Mouse (Mus musculus) left cerebral cortex, postnatal 14 days (tissue): ENCODE results near the gene Gm45808. TPM values are rescaled to one million over a fixed set of nuclear protein-coding genes. Genes with fewer than 3 reads are reported as not detected.
A peak's percentile ranks its signal among the peaks of the same experiment; 100 is the strongest.
"Not testable (repeated sequence)": the region's sequence is repeated elsewhere in the genome, so short reads cannot be mapped to it uniquely, and the experiment has no call there.

ENCODE experiments used
- DNase-seq, 2 experiments: peaks; one replicate each; pipeline ENCODE4 v3.0.0; 2021 to 2022; ENCODE audit warnings: low spot score in 2 of 2, mixed read lengths in 1 of 2
- intact Hi-C: fragments of 180-260 bp; cut with DNase I; formaldehyde crosslinking; loops from one replicate; pipeline ENCODE4 v1.15.1; 2025
- long read RNA-seq, 2 experiments: library from polyadenylated mRNA; stranded (forward); transcript quantifications; one replicate each; pipeline ENCODE4 v2.0.0; 2021
- total RNA-seq, 2 experiments: library from RNA; stranded (reverse); gene quantifications; 2 replicates each; pipeline ENCODE4 v1.2.3; 2021

Gm45808 gene
- 1 to 10 TPM in 1 of 2 experiments, under 1 TPM in 1; 0.88 to 1.7 TPM for total RNA-seq
- long read RNA-seq, experiment 1, result 0 reads
- long read RNA-seq, experiment 2, result 0 reads

GRCm38 (mm10) chr7:45486761-45487415, at the start of gene Gm45808:
Gene Gm45808 (minus strand): TSS chr7:45486811.
- no peak for DNase-seq
- intact Hi-C loops, result no loop called here

GRCm38 (mm10) chr7:45535676-45536075, 49.1 kb upstream of the Gm45808 start:
- intact Hi-C loops, result no loop called here
- DNase-seq, result no peak

GRCm38 (mm10) chr7:45530643-45531042, 44.0 kb upstream of the Gm45808 start:
- intact Hi-C loops, result no loop called here
- no peak for DNase-seq

- DNase-seq, result no peak
- intact Hi-C loops, result no loop called here
Observed at GRCm38 (mm10) chr7:45529461-45529860, 42.9 kb upstream of the Gm45808 start.

GRCm38 (mm10) chr7:45527169-45527568, 40.6 kb upstream of the Gm45808 start:
- intact Hi-C loops, DNase-seq: not testable (repeated sequence)

- intact Hi-C loops, result no loop called here
- DNase-seq, result no peak
Observed at GRCm38 (mm10) chr7:45526474-45527120, 40.0 kb upstream of the Gm45808 start.

- peak; percentile 92 to 93 for DNase-seq
- intact Hi-C loops, result no loop called here
Observed at GRCm38 (mm10) chr7:45525809-45526473, 39.3 kb upstream of the Gm45808 start, which contains the start of the genes Ppp1r15a and Plekha4. Gene Ppp1r15a (minus strand): TSS chr7:45526268. Gene Plekha4 (plus strand): TSS chr7:45526330.

GRCm38 (mm10) chr7:45524841-45525621, 38.4 kb upstream of the Gm45808 start:
- no peak for DNase-seq
- intact Hi-C loops, result no loop called here

GRCm38 (mm10) chr7:45523678-45524170, 37.1 kb upstream of the Gm45808 start:
- intact Hi-C loops, result no loop called here
- DNase-seq, result no peak

GRCm38 (mm10) chr7:45522957-45523676, 36.5 kb upstream of the Gm45808 start:
- DNase-seq, result no peak
- intact Hi-C loops, result no loop called here

GRCm38 (mm10) chr7:45522194-45522752, 35.7 kb upstream of the Gm45808 start:
- intact Hi-C loops, result no loop called here
- no peak for DNase-seq

GRCm38 (mm10) chr7:45521728-45522184, 35.1 kb upstream of the Gm45808 start:
- intact Hi-C loops, result no loop called here
- peak; percentile 92 to 95 for DNase-seq

- intact Hi-C loops, result no loop called here
- no peak for DNase-seq
Observed at GRCm38 (mm10) chr7:45520605-45521004, 34.0 kb upstream of the Gm45808 start.

- intact Hi-C loops, result loop anchor here (5.0 kb wide), 1 partner anchor 47 kb away; no protein-coding TSS in a partner anchor
- no peak for DNase-seq
Observed at GRCm38 (mm10) chr7:45519345-45520120, 32.9 kb upstream of the Gm45808 start.

GRCm38 (mm10) chr7:45518618-45519017, 32.0 kb upstream of the Gm45808 start:
- no peak for DNase-seq
- intact Hi-C loops, result loop anchor here (5.0 kb wide), 1 partner anchor 46 kb away; no protein-coding TSS in a partner anchor

- intact Hi-C loops, result loop anchor here (5.0 kb wide), 1 partner anchor 45 kb away; no protein-coding TSS in a partner anchor
- DNase-seq, result not testable (repeated sequence)
Observed at GRCm38 (mm10) chr7:45516846-45517245, 30.2 kb upstream of the Gm45808 start.

GRCm38 (mm10) chr7:45515436-45515835, 28.8 kb upstream of the Gm45808 start:
- no peak for DNase-seq
- intact Hi-C loops, result loop anchor here (5.0 kb wide), 1 partner anchor 43 kb away; no protein-coding TSS in a partner anchor
